Mouse (Mus musculus): Measurements from ENCODE around the gene Gm43951.

Gene Gm43951

GRCm38 (mm10) chr11:72206341-72207203 lies at the start of gene Gm43951:
TSS of gene Gm43951 (minus strand) at chr11:72206840.
- DNase-seq: no peak

- no peak for DNase-seq
Observed at GRCm38 (mm10) chr11:72256441-72256840, 49.8 kb upstream of the Gm43951 start.

- no peak for DNase-seq
Observed at GRCm38 (mm10) chr11:72255629-72256028, 49.0 kb upstream of the Gm43951 start.

GRCm38 (mm10) chr11:72245196-72245753 lies 38.6 kb upstream of the Gm43951 start:
- peak; percentile 23 for DNase-seq

GRCm38 (mm10) chr11:72240062-72240860 lies 33.6 kb upstream of the Gm43951 start:
- DNase-seq: no peak

- DNase-seq: peak; percentile 86
Observed at GRCm38 (mm10) chr11:72234013-72234412, 27.4 kb upstream of the Gm43951 start.

GRCm38 (mm10) chr11:72232991-72233390 lies 26.4 kb upstream of the Gm43951 start:
- no peak for DNase-seq

GRCm38 (mm10) chr11:72232068-72232467 lies 25.4 kb upstream of the Gm43951 start:
- no peak for DNase-seq

- no peak for DNase-seq
Observed at GRCm38 (mm10) chr11:72228513-72228912, 21.9 kb upstream of the Gm43951 start.

GRCm38 (mm10) chr11:72226901-72227300 lies 20.3 kb upstream of the Gm43951 start:
- DNase-seq: no peak

- peak; percentile 75 for DNase-seq
Observed at GRCm38 (mm10) chr11:72226020-72226791, 19.6 kb upstream of the Gm43951 start.

GRCm38 (mm10) chr11:72224865-72225264 lies 18.2 kb upstream of the Gm43951 start:
- DNase-seq: peak; percentile 67

- DNase-seq: no peak
Observed at GRCm38 (mm10) chr11:72223414-72223813, 16.8 kb upstream of the Gm43951 start.

- DNase-seq: peak; percentile 63
Observed at GRCm38 (mm10) chr11:72221278-72221677, 14.6 kb upstream of the Gm43951 start.

- no peak for DNase-seq
Observed at GRCm38 (mm10) chr11:72217116-72217515, 10.5 kb upstream of the Gm43951 start.

GRCm38 (mm10) chr11:72215410-72215797 lies 8.8 kb upstream of the Gm43951 start, which contains the start of gene Med31:
TSS of gene Med31 (minus strand) at chr11:72215592.
- peak; percentile 78 for DNase-seq

GRCm38 (mm10) chr11:72214591-72215409 lies 8.2 kb upstream of the Gm43951 start:
- DNase-seq: peak; percentile 97

- DNase-seq: no peak
Observed at GRCm38 (mm10) chr11:72207834-72208377, 1.3 kb upstream of the Gm43951 start.

- DNase-seq: peak; percentile 87
Observed at GRCm38 (mm10) chr11:72207204-72207833, 679 bp upstream of the Gm43951 start, which contains the start of the genes 4933427D14Rik and Txndc17. TSS of gene 4933427D14Rik (minus strand) at chr11:72207459. TSS of gene Txndc17 (plus strand) at chr11:72207547.

- DNase-seq: no peak
Observed at GRCm38 (mm10) chr11:72205256-72205655, 1.4 kb downstream of the Gm43951 start.

GRCm38 (mm10) chr11:72203440-72203839 lies 3.2 kb downstream of the Gm43951 start:
- DNase-seq: no peak

Data from layer of hippocampus, adult 9-11 months (tissue).